Mouse (Mus musculus) kidney, postnatal 25 days (tissue): Measurements from ENCODE around the gene Qrich1.
A peak's percentile ranks its signal among the peaks of the same experiment; 100 is the strongest.

ENCODE experiments used
- DNase-seq, 2 experiments: peaks; one replicate each; pipeline ENCODE4 v3.0.0; 2021; ENCODE audit warnings: mixed read lengths in 2 of 2

The Qrich1 gene

GRCm38 (mm10) chr9:108493246-108493645 lies 23.4 kb upstream of the Qrich1 start:
- no peak for DNase-seq

GRCm38 (mm10) chr9:108494146-108494825 lies 22.3 kb upstream of the Qrich1 start:
- peak in 1 of 2 experiments; percentile 36 for DNase-seq

- DNase-seq: no peak
Measured at GRCm38 (mm10) chr9:108494905-108495304, 21.7 kb upstream of the Qrich1 start.

- DNase-seq: peak in 1 of 2 experiments; percentile 28
Measured at GRCm38 (mm10) chr9:108499231-108499630, 17.4 kb upstream of the Qrich1 start.

- peak in 1 of 2 experiments; percentile 33 for DNase-seq
Measured at GRCm38 (mm10) chr9:108499943-108500342, 16.7 kb upstream of the Qrich1 start.

GRCm38 (mm10) chr9:108506901-108507300 lies 9.7 kb upstream of the Qrich1 start:
- no peak for DNase-seq

- peak; percentile 98 to 99 for DNase-seq
Measured at GRCm38 (mm10) chr9:108507619-108508434, 8.8 kb upstream of the Qrich1 start, which contains the start of gene Qars. Qars (plus strand) TSS chr9:108507706.

GRCm38 (mm10) chr9:108508776-108509175 lies 7.8 kb upstream of the Qrich1 start:
- DNase-seq: no peak

- DNase-seq: peak; percentile 87 to 94
Measured at GRCm38 (mm10) chr9:108517253-108517930, 786 bp downstream of the Qrich1 start.

- peak; percentile 30 to 61 for DNase-seq
Measured at GRCm38 (mm10) chr9:108517931-108518332, 1.3 kb downstream of the Qrich1 start.

GRCm38 (mm10) chr9:108521604-108522003 lies 5.0 kb downstream of the Qrich1 start:
- no peak for DNase-seq

GRCm38 (mm10) chr9:108523341-108523740 lies 6.7 kb downstream of the Qrich1 start:
- DNase-seq: no peak

GRCm38 (mm10) chr9:108525400-108525799 lies 8.8 kb downstream of the Qrich1 start:
- DNase-seq: no peak

GRCm38 (mm10) chr9:108530954-108531353 lies 14.3 kb downstream of the Qrich1 start:
- no peak for DNase-seq

- DNase-seq: no peak
Measured at GRCm38 (mm10) chr9:108531496-108531895, 14.9 kb downstream of the Qrich1 start.

GRCm38 (mm10) chr9:108540846-108541245 lies 24.2 kb downstream of the Qrich1 start:
- DNase-seq: no peak

GRCm38 (mm10) chr9:108545986-108546385 lies 29.4 kb downstream of the Qrich1 start:
- no peak for DNase-seq

GRCm38 (mm10) chr9:108546875-108547274 lies 30.3 kb downstream of the Qrich1 start:
- no peak for DNase-seq

- DNase-seq: no peak
Measured at GRCm38 (mm10) chr9:108559169-108559568, 42.6 kb downstream of the Qrich1 start.

GRCm38 (mm10) chr9:108560227-108560841 lies 43.7 kb downstream of the Qrich1 start, which contains the start of gene Impdh2:
Impdh2 (plus strand) TSS chr9:108560286.
- DNase-seq: peak; percentile 97

- no peak for DNase-seq
Measured at GRCm38 (mm10) chr9:108563671-108564070, 47.1 kb downstream of the Qrich1 start.

GRCm38 (mm10) chr9:108564131-108564530 lies 47.5 kb downstream of the Qrich1 start:
- DNase-seq: no peak
